Comparison of ENCODE assay signal across 8 mouse cellular contexts in the genomic region with DNA sequence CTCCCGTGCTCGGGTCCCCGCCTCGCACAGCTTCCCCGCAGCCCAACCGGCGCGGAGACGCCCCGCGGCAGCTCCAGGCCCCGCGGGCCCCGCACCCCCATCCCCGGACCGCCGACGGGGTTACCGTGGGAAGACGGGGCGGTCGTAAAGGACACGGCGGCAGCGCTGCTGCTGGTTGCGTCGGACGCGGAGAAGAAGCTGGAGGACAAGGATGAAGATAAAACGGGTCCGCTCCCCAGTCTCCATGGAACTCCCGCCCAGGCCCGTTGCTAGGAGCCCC. TPM values are rescaled to one million over a fixed set of nuclear protein-coding genes. Genes with fewer than 3 reads are reported as not detected.
DNase-seq lines count a peak whose midpoint lies in the region; ATAC-seq and TF ChIP-seq lines count a peak whose summit lies in the region.

No protein-coding gene starts in this region.

- peak overlapping the region; percentile 97 for H3K4me3 ChIP-seq in lung, adult 2 months (replicated peaks; ENCODE audit: extremely low read depth, low read depth, low read length)
- peak overlapping the region; percentile 97 for H3K4me3 ChIP-seq in embryonic facial prominence, embryonic 15.5 days (replicated peaks)
- H3K4me3 ChIP-seq in limb, embryonic 11.5 days (ENCODE audit: low read depth, low read length): peak overlapping the region; percentile 95
- peak overlapping the region; percentile 69 for H3K4me3 ChIP-seq in neural tube, embryonic 14.5 days (ENCODE audit: low read depth, low read length)

- H3K9ac ChIP-seq in embryonic facial prominence, embryonic 15.5 days: peak overlapping the region; percentile 95
- H3K9ac ChIP-seq in limb, embryonic 11.5 days (ENCODE audit: low read length): peak overlapping the region; percentile 96
- peak overlapping the region; percentile 84 for H3K9ac ChIP-seq in neural tube, embryonic 14.5 days (replicated peaks; ENCODE audit: low read depth, low read length)

- H3K9me3 ChIP-seq in embryonic facial prominence, embryonic 15.5 days (replicated peaks): no peaks in the 10 kb centered on the region
- no peaks in the 10 kb centered on the region for H3K9me3 ChIP-seq in limb, embryonic 11.5 days (ENCODE audit: control insufficient read depth, low read length)
- H3K9me3 ChIP-seq in neural tube, embryonic 14.5 days (ENCODE audit: control insufficient read depth, low read length): no peaks in the 10 kb centered on the region

- WGBS in lung, adult 2 months: under 1% methylated on average over 33 of the region's 33 CpGs
- 1% methylated on average over 31 of the region's 33 CpGs for WGBS in embryonic facial prominence, embryonic 15.5 days
- under 1% methylated on average over 32 of the region's 33 CpGs for WGBS in limb, embryonic 11.5 days
- WGBS in neural tube, embryonic 14.5 days: under 1% methylated on average over 33 of the region's 33 CpGs

- peaks cover 11% of the 10 kb centered on the region for H3K4me1 ChIP-seq in lung, adult 2 months (ENCODE audit: control insufficient read depth, insufficient read depth, low read length)
- peaks cover 16% of the 10 kb centered on the region for H3K4me1 ChIP-seq in embryonic facial prominence, embryonic 15.5 days
- peaks cover 7% of the 10 kb centered on the region for H3K4me1 ChIP-seq in limb, embryonic 11.5 days (ENCODE audit: control insufficient read depth, insufficient read depth, low read length)
- peaks cover 19% of the 10 kb centered on the region for H3K4me1 ChIP-seq in neural tube, embryonic 14.5 days (ENCODE audit: control insufficient read depth, insufficient read depth, low read length)

- H3K4me2 ChIP-seq in embryonic facial prominence, embryonic 15.5 days (replicated peaks): peak overlapping the region; percentile 88
- peak overlapping the region; percentile 89; the same call in 1 of the 2 replicates for H3K4me2 ChIP-seq in limb, embryonic 11.5 days (ENCODE audit: low read depth, severe bottlenecking)
- peak overlapping the region; percentile 70; the same call in 1 of the 2 replicates for H3K4me2 ChIP-seq in neural tube, embryonic 14.5 days (ENCODE audit: low read depth, low read length)

- peak overlapping the region; percentile 90 for H3K27ac ChIP-seq in embryonic facial prominence, embryonic 15.5 days (replicated peaks)
- peak overlapping the region; percentile 62 for H3K27ac ChIP-seq in limb, embryonic 11.5 days (replicated peaks; ENCODE audit: low read depth, low read length)
- peak overlapping the region; percentile 90 for H3K27ac ChIP-seq in neural tube, embryonic 14.5 days (ENCODE audit: low read depth, low read length)

- TF ChIP-seq CTCF in lung, adult 2 months (IDR thresholded peaks at IDR 0.05; ENCODE audit: insufficient read depth, low read length): no peak

- no peaks in the 10 kb centered on the region for H3K36me3 ChIP-seq in embryonic facial prominence, embryonic 15.5 days
- H3K36me3 ChIP-seq in limb, embryonic 11.5 days (ENCODE audit: control insufficient read depth, insufficient read depth, low read length): no peaks in the 10 kb centered on the region
- no peaks in the 10 kb centered on the region for H3K36me3 ChIP-seq in neural tube, embryonic 14.5 days (ENCODE audit: control insufficient read depth, insufficient read depth, low read length)

- peak; percentile 48; the same call in 1 of the 2 replicates for ATAC-seq in embryonic facial prominence, embryonic 15.5 days (ENCODE audit: insufficient number of reproducible peaks, low FRiP score, low TSS enrichment, low read depth)
- no peak for ATAC-seq in limb, embryonic 11.5 days (ENCODE audit: insufficient number of reproducible peaks, low FRiP score, low TSS enrichment, low read depth)
- no peak for ATAC-seq in neural tube, embryonic 14.5 days (ENCODE audit: low read depth)

- DNase-seq in lung, adult 2 months: no peak
- no peak for DNase-seq in lung, postnatal 14 days
- DNase-seq in limb, embryonic 11.5 days (ENCODE audit: low spot score): no peak
- DNase-seq in kidney, postnatal 25 days: no peak
- DNase-seq in thymus, adult 18-20 months: no peak
- no peak for DNase-seq in right cerebral cortex, adult 18-20 months

- H3K27me3 ChIP-seq in embryonic facial prominence, embryonic 15.5 days: no peaks in the 10 kb centered on the region
- H3K27me3 ChIP-seq in limb, embryonic 11.5 days (ENCODE audit: control insufficient read depth, insufficient read depth, low read length): no peaks in the 10 kb centered on the region
- H3K27me3 ChIP-seq in neural tube, embryonic 14.5 days (ENCODE audit: control insufficient read depth, insufficient read depth, low read length): no peaks in the 10 kb centered on the region

- no peak for TF ChIP-seq POLR2A in lung, adult 2 months (IDR thresholded peaks at IDR 0.05; ENCODE audit: borderline replicate concordance, extremely low read depth, low read depth, low read length)

RNA-seq across cellular contexts. Expression of a gene that starts 0.8 kb away (rescaled TPM):
- 23.4 and 36.4 TPM in 2 replicates for polyA plus RNA-seq in lung, adult 2 months (2012; rRNA removed)
- 58.2 and 59.4 TPM in 2 replicates for polyA plus RNA-seq in embryonic facial prominence, embryonic 15.5 days (2015; fragmentation: Nextera tagmentation; extraction: Ambion mirVana)
- 88.7 and 91.3 TPM in 2 replicates for polyA plus RNA-seq in limb, embryonic 11.5 days (2014; fragmentation: Nextera tagmentation; extraction: Ambion mirVana)
- polyA plus RNA-seq in neural tube, embryonic 14.5 days (2014; fragmentation: Nextera tagmentation; extraction: Ambion mirVana): 97.4 and 105 TPM in 2 replicates
